26 mouse cellular contexts compared by ENCODE assay signal in the genomic region with DNA sequence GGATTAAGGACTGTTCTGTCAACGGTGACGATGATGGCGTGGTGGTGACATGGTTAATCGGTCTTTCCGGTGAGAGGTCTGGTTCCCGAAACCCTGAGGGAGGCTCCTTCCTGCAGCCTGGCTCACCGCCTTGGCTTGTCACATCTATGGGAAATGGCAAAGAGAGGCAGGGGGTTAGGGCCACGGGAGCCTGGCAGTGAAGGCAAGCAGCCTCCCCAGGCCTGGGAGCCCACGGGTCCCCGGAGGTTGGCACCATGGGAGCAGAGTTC. TPM values are rescaled to one million over a fixed set of nuclear protein-coding genes. Genes with fewer than 3 reads are reported as not detected.
DNase-seq lines count a peak whose midpoint lies in the region; ATAC-seq lines count a peak whose summit lies in the region.
"Had no signal": no experiment of that assay in that cellular context is flagged by ENCODE, and none has a peak within 500 bp of the region (broad histone marks: within the 10 kb centered on the region; RNA-seq: fewer than 3 reads in every experiment).

No protein-coding gene starts in this region.

- no peaks in the 10 kb centered on the region for H3K27me3 ChIP-seq in heart, embryonic 14.5 days (ENCODE audit: control insufficient read depth, insufficient read depth, low read length)
- H3K27me3 ChIP-seq: CH12.LX; forebrain, embryonic 13.5 days; heart, embryonic 15.5 days; Patski had no signal

- H3K4me2 ChIP-seq in heart, embryonic 14.5 days (ENCODE audit: low read length): no peak overlapping the region
- H3K4me2 ChIP-seq: forebrain, embryonic 13.5 days; heart, embryonic 15.5 days; hindbrain, embryonic 14.5 days had no signal

- ATAC-seq in heart, embryonic 14.5 days (ENCODE audit: insufficient number of reproducible peaks, insufficient read depth, low FRiP score, low read depth): no peak
- ATAC-seq: forebrain, embryonic 13.5 days; forebrain, embryonic 16.5 days; hindbrain, postnatal 0 days; inflammation-experienced regulatory T-cells, adult 6 months; intestine, embryonic 16.5 days; Patski had no signal

- peak overlapping the region; percentile 16; the same call in 1 of the 2 replicates for H3K9ac ChIP-seq in heart, embryonic 14.5 days (ENCODE audit: low read length)
- H3K9ac ChIP-seq: forebrain, embryonic 13.5 days; heart, embryonic 15.5 days; hindbrain, embryonic 14.5 days had no signal

- H3K27ac ChIP-seq in heart, embryonic 14.5 days (replicated peaks in 1 of 2; ENCODE audit: control insufficient read depth in 1 of 2, insufficient read depth in 1 of 2, low read depth in 2 of 2, low read length in 2 of 2): no peak overlapping the region
- 0 out of 2 replicates have a peak overlapping the region, but pooled peaks have one; percentile 31 for H3K27ac ChIP-seq in brown adipose tissue, adult 24 weeks (replicated peaks; ENCODE audit: low read depth, low read length)
- H3K27ac ChIP-seq: forebrain, embryonic 10.5 days; forebrain, embryonic 13.5 days; heart, adult 2 months; heart, embryonic 10.5 days; heart, embryonic 15.5 days; hindbrain, embryonic 14.5 days; hindbrain, postnatal 0 days had no signal

- DNase-seq in adrenal gland, postnatal 25 days: peak; percentile 26
- no peak for DNase-seq in adrenal gland, postnatal 4 days (ENCODE audit: low spot score in 2 of 2)
- DNase-seq in heart, adult 18-20 months: no peak
- DNase-seq in spleen, postnatal 10 days (ENCODE audit: low spot score in 2 of 2): no peak
- DNase-seq: adrenal gland, adult 8-10 months; B cell, adult 2 months; cerebellum, adult 18-20 months; cerebellum, adult 9-10 months; gastrocnemius, postnatal 14 days; heart, adult 2 months; heart, postnatal 10 days; heart, postnatal 4 days had no signal

- no peaks in the 10 kb centered on the region for H3K9me3 ChIP-seq in heart, embryonic 14.5 days (ENCODE audit: control insufficient read depth, low read length)
- H3K9me3 ChIP-seq: forebrain, embryonic 10.5 days; forebrain, embryonic 13.5 days; G1E; heart, embryonic 10.5 days; heart, embryonic 15.5 days had no signal

- no peak overlapping the region for H3K4me3 ChIP-seq in heart, embryonic 14.5 days (ENCODE audit: control insufficient read depth in 1 of 2, insufficient read depth in 1 of 2, low read depth in 1 of 2, low read length in 2 of 2)
- H3K4me3 ChIP-seq in brown adipose tissue, adult 24 weeks (ENCODE audit: insufficient read depth, low read depth, low read length): no peak overlapping the region
- H3K4me3 ChIP-seq: forebrain, embryonic 10.5 days; forebrain, embryonic 13.5 days; heart, adult 2 months; heart, embryonic 10.5 days; heart, embryonic 15.5 days had no signal

- H3K4me1 ChIP-seq in heart, embryonic 14.5 days (ENCODE audit: control insufficient read depth in 2 of 2, insufficient read depth in 2 of 2, low read length in 2 of 2): peaks cover 0 to 20% of the 10 kb centered on the region in 2 experiments; a peak in 3 of 4 replicates
- H3K4me1 ChIP-seq in brown adipose tissue, adult 24 weeks (ENCODE audit: control insufficient read depth, insufficient read depth, insufficient read length, low read length): no peaks in the 10 kb centered on the region; the same call in 1 of the 2 replicates
- H3K4me1 ChIP-seq: forebrain, embryonic 10.5 days; forebrain, embryonic 13.5 days had no signal

- peaks cover 86% of the 10 kb centered on the region for H3K36me3 ChIP-seq in heart, embryonic 14.5 days (ENCODE audit: control insufficient read depth, insufficient read depth, low read length)

- 73% methylated on average over 10 of the region's 10 CpGs for WGBS in heart, embryonic 14.5 days

RNA-seq across cellular contexts. Expression of a gene that starts 13.5 kb away (rescaled TPM):
- 429 and 459 TPM in 2 replicates for total RNA-seq in adrenal gland, postnatal 25 days (2021)
- 100 to 1,000 TPM; 242 to 257 TPM for total RNA-seq in adrenal gland, postnatal 4 days (2021)
- polyA plus RNA-seq in heart, embryonic 14.5 days (2014; fragmentation: Nextera tagmentation; extraction: Ambion mirVana): 8.1 and 8.3 TPM in 2 replicates
- 100 to 1,000 TPM; 233 to 240 TPM for total RNA-seq in heart, adult 18-20 months (2021)
- 189 and 214 TPM in 2 replicates for polyA plus RNA-seq in brown adipose tissue, adult 24 weeks (2012; ENCODE audit: insufficient read depth, insufficient read length, missing spikeins)
- polyA plus RNA-seq: inflammation-experienced regulatory T-cells, adult 6 months had no signal
